Mouse (Mus musculus) adrenal gland, postnatal 14 days (tissue): Measurements from ENCODE around the gene 4632433K11Rik. TPM values are rescaled to one million over a fixed set of nuclear protein-coding genes. Genes with fewer than 3 reads are reported as not detected.
"Not testable (repeated sequence)": the region's sequence is repeated elsewhere in the genome, so short reads cannot be mapped to it uniquely, and the experiment has no call there.

Experiments
- DNase-seq: peaks from one replicate; pipeline ENCODE4 v3.0.0; 2021; ENCODE audit warnings: mixed read lengths
- total RNA-seq: library from RNA; stranded (reverse); gene quantifications from 2 replicates; pipeline ENCODE4 v1.2.3, GENCODE M21; 2021

Gene 4632433K11Rik
- total RNA-seq, 1 experiment from 2014 or later = not detected

- DNase-seq = no peak
Observed at GRCm38 (mm10) chr7:5057381-5057780, 23.5 kb downstream of the 4632433K11Rik start.

- DNase-seq = peak; percentile 35
Observed at GRCm38 (mm10) chr7:5057804-5058203, 23.9 kb downstream of the 4632433K11Rik start.

- DNase-seq = no peak
Observed at GRCm38 (mm10) chr7:5058631-5059030, 24.7 kb downstream of the 4632433K11Rik start.

- no peak for DNase-seq
Observed at GRCm38 (mm10) chr7:5059421-5059820, 25.5 kb downstream of the 4632433K11Rik start.

- peak; percentile 89 for DNase-seq
Observed at GRCm38 (mm10) chr7:5060239-5060731, 26.4 kb downstream of the 4632433K11Rik start.

- peak; percentile 98 for DNase-seq
Observed at GRCm38 (mm10) chr7:5060944-5061773, 27.2 kb downstream of the 4632433K11Rik start.

- peak; percentile 98 for DNase-seq
Observed at GRCm38 (mm10) chr7:5061774-5062359, 27.9 kb downstream of the 4632433K11Rik start, which contains the start of gene U2af2. Gene U2af2 (plus strand): TSS chr7:5062143.

GRCm38 (mm10) chr7:5062360-5063001 lies 28.6 kb downstream of the 4632433K11Rik start:
- peak; percentile 85 for DNase-seq

GRCm38 (mm10) chr7:5064886-5065285 lies 31.0 kb downstream of the 4632433K11Rik start:
- DNase-seq = no peak

- DNase-seq = no peak
Observed at GRCm38 (mm10) chr7:5073586-5073985, 39.7 kb downstream of the 4632433K11Rik start.

- DNase-seq = no peak
Observed at GRCm38 (mm10) chr7:5074984-5075383, 41.1 kb downstream of the 4632433K11Rik start.

- no peak for DNase-seq
Observed at GRCm38 (mm10) chr7:5076931-5077330, 43.0 kb downstream of the 4632433K11Rik start.

- DNase-seq = not testable (repeated sequence)
Observed at GRCm38 (mm10) chr7:5079365-5080009, 45.6 kb downstream of the 4632433K11Rik start.

GRCm38 (mm10) chr7:5080010-5080751 lies 46.3 kb downstream of the 4632433K11Rik start, which contains the start of gene Epn1:
Gene Epn1 (plus strand): TSS chr7:5080235.
- peak; percentile 98 for DNase-seq

- DNase-seq = no peak
Observed at GRCm38 (mm10) chr7:5080815-5081214, 46.9 kb downstream of the 4632433K11Rik start.

- no peak for DNase-seq
Observed at GRCm38 (mm10) chr7:5081241-5081640, 47.3 kb downstream of the 4632433K11Rik start.

GRCm38 (mm10) chr7:5081939-5082338 lies 48.0 kb downstream of the 4632433K11Rik start:
- no peak for DNase-seq

- peak; percentile 40 for DNase-seq
Observed at GRCm38 (mm10) chr7:5083325-5084105, 49.6 kb downstream of the 4632433K11Rik start.
